Mouse (Mus musculus) heart, postnatal 36 days (tissue): ENCODE measurements at regions not wholly inside any gene's neighbourhood (a gene's known extent, or its start where the extent isn't known, plus 50 kb on each side); places are given as distances from the start of the nearest gene placed in this dataset.

Experiments used
- DNase-seq, 2 experiments: peaks; one replicate each; pipeline ENCODE4 v3.0.0; 2021 to 2022
- intact Hi-C: fragments of 180-260 bp; cut with DNase I; formaldehyde crosslinking; loops from one replicate; pipeline ENCODE4 v1.15.1; 2025

- DNase-seq = no peak
- intact Hi-C loops = no loop called here
These were observed 50.9 kb upstream of the Cpne4 start for GRCm38 (mm10) chr9:104496220-104496619.

GRCm38 (mm10) chr9:104490696-104491095, 56.4 kb upstream of the Cpne4 start:
- no peak for DNase-seq
- intact Hi-C loops = no loop called here

- intact Hi-C loops = no loop called here
- DNase-seq = no peak
These were observed 57.7 kb upstream of the Cpne4 start for GRCm38 (mm10) chr9:104489383-104489782.

DNA sequence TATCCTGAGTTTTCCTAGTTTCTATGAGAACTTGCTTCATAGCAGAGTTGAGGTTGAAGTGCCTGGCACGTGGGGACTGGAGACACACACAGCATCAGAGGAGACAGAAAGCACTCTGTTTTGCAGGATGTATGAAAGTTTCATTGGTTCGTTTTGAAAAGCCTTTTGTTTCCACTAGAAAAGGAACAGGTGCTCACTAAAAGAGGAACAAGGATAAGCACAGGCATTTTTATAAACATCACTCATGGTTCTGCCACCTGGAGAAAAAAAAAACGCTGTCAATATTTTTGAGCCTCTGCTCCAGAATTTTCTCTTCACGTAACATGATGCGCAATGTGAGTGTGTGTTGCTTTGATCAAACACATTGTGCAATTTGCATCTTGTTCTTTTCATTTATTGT, 64.6 kb upstream of the Cpne4 start:
- intact Hi-C loops = no loop called here
- DNase-seq = no peak

DNA sequence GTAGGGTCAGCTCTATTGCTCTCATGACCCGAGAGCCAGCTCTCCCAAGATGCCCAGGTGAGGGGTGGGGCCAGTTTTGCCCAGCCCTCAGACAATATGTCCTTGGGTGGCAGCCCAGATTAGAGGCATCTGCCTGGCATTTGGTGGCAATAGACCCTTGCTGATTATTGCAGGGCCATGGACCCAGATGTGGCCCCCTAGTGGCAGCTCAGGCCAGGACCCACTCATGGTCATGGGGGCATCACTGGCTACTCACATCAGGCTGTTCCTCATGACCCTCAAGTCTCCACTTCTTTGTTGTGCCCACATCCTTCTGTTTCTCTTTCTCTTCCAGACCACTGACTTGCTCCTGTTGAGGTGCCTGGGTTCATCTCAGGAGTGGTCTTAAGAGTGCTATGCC, 66.4 kb upstream of the Cpne4 start:
- intact Hi-C loops = no loop called here

DNA sequence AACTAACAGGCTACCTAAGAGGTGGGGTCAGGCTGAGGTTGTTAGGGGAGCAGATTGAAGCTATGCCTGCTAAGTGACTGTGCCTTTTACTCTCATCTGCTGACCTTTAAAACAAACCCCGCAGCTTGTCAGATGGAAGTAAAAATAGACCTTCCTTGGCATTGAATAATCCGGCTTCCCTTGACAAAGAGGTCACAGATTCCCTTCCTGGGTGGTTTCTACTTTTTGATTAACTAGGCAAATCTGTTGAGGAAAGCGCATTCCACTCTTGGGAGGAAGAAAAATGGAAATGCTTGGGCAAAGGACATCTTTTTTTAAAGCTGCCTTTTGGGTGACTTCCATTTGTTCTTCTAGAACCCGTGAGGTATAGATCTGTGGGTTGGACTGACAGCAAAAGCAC, 72.3 kb upstream of the Cpne4 start:
- intact Hi-C loops = no loop called here

More for the DNA sequence above, 66.4 kb upstream of the Cpne4 start:
- no peak for DNase-seq

GRCm38 (mm10) chr9:104467238-104467637, 79.8 kb upstream of the Cpne4 start:
- intact Hi-C loops = no loop called here
- DNase-seq = no peak

More for the DNA sequence above, 72.3 kb upstream of the Cpne4 start:
- DNase-seq = no peak

GRCm38 (mm10) chr9:104463701-104464100, 83.4 kb upstream of the Cpne4 start:
- DNase-seq = no peak
- intact Hi-C loops = no loop called here

DNA sequence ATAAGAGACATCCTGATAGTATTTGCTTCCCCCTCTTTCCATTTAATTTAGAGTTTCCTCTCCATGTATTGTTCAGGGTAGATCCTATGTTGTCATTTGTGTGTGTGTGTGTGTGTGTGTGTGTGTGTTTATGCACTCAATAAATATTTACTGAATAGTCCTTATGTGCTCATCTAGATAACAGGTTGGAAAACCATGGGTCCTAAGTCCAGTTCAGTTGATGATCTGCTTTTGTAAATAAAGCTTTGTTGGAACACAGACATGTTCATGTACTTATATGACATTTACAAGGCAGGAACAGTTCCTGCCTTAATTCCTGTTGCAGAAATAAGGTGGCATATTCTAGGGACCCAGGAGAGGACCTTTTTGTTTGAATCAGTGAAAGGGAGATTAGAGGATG, 87.0 kb upstream of the Cpne4 start:
- intact Hi-C loops = no loop called here

GRCm38 (mm10) chr9:104457635-104458034, 89.5 kb upstream of the Cpne4 start:
- intact Hi-C loops = loop anchor here (5.0 kb wide), 1 partner anchor 930 kb away; no protein-coding TSS in a partner anchor
- DNase-seq = no peak

More for the DNA sequence above, 87.0 kb upstream of the Cpne4 start:
- DNase-seq = no peak

GRCm38 (mm10) chr9:104448577-104449165, 98.4 kb upstream of the Cpne4 start:
- intact Hi-C loops = no loop called here
- DNase-seq = no peak

DNA sequence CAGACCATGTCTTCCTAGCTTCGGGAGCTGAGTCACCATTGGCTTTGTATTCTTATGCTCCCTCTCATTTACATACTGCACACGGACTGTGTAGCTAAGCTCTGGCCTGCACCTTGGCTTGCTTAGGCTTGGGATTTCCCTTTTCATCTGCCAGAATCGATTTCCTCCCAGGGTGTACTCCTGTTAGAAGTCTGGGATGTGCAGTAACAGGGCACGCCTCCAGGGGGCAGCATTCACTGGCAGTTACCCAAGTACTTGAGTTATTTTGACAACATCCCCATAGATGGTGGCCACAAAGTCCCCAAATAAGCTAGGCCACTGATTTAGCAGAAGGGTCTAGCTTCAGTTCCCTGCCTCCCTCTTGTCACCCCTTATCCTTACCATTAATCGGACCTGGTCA, 102.2 kb upstream of the Cpne4 start:
- peak; percentile 6 to 24 for DNase-seq
- intact Hi-C loops = no loop called here

DNA sequence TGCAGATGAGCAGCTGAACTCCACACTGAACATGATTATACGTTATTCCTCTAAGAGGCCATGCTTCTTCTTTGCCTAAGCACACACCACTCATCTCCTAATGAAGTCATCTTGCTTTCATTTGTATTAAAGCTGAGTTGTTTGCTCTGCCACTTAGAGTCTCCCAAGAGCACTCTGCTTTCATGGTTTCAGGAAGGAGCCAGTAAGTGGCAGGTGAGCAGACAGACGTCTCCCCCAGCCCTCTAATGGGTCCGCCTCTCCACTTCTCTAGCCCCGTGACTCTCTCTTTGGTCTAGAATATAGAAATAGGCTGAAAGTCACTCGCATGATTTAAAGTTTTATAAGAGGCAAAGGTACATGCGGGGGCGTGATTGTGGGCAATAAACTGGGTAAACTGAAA, 103.8 kb upstream of the Cpne4 start:
- intact Hi-C loops = no loop called here
- no peak for DNase-seq

DNA sequence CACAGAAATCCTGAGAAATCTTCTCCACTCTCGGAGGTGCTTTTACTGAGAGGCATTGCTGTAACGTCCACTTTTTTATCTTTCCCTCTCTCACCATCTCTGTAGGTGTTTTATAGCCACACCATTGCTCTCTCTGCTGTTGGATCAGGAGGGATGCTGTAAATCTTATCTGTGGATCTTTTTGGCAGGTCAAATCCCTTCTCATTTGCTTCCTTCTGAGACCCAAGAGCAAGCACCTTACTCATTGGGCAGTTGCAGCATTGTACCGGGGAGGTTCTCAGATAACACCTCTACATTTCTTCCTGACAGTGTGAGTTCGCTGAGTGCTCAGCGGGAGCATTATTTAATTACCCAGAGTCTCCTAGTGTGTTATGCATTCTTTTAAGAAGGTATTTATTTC, 75.5 kb upstream of the Acpp start:
- intact Hi-C loops = no loop called here
- DNase-seq = no peak

- intact Hi-C loops = no loop called here
- DNase-seq = no peak
These were observed 72.7 kb upstream of the Acpp start for GRCm38 (mm10) chr9:104410211-104410610.

DNA sequence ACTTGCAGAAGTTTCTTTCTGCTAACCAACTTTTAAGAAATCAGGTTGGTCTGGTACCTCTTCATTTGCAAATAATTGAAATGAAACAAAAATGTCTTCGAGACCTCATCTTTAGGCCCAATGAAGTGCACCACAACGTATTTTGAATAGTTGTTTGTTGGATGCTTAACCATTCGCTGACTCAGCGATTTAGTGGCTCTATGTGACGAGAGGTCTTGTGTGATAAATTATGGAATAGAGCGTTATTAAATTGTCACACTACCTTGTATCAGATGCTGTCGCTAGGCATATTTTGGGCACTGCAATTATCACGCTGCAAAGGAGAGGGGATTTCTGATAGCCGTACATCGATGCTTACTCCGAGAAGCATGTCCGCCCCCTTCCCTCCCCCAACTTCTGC, 71.8 kb upstream of the Acpp start:
- intact Hi-C loops = no loop called here
- no peak for DNase-seq

DNA sequence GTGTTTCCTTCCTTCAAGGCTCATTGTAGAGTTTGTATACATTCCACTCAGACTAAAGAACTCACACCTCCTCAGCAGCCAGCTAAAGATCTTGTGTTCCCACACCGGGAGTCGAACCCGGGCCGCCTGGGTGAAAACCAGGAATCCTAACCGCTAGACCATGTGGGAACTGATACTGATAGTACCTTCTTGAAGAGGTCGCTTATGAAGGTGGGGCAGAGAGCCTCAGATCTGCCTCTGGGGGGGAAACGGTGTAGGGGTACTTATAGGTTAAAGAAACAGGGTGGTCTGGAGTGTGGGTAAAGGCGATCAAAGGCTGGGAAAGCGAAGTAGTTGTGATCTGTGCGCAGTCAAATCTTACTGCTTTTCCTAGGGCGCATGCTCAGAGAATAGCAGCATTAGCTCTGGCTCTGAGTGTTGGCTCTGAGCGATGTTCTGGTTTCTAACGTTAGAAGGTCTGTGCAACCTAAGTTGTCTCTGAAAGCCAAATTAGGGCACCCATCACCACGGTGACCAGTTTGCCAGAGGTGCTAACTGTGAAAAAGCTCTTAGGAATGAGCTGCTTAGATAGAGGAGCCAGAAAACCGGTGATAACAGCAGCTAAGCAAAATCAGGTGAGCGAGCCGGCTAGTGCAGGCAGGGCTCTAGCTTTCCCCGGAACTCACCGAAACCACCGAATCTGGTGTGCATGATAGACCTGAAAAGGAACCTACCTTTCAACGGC, 71.2 kb upstream of the Acpp start:
- intact Hi-C loops = no loop called here
- no peak for DNase-seq

DNA sequence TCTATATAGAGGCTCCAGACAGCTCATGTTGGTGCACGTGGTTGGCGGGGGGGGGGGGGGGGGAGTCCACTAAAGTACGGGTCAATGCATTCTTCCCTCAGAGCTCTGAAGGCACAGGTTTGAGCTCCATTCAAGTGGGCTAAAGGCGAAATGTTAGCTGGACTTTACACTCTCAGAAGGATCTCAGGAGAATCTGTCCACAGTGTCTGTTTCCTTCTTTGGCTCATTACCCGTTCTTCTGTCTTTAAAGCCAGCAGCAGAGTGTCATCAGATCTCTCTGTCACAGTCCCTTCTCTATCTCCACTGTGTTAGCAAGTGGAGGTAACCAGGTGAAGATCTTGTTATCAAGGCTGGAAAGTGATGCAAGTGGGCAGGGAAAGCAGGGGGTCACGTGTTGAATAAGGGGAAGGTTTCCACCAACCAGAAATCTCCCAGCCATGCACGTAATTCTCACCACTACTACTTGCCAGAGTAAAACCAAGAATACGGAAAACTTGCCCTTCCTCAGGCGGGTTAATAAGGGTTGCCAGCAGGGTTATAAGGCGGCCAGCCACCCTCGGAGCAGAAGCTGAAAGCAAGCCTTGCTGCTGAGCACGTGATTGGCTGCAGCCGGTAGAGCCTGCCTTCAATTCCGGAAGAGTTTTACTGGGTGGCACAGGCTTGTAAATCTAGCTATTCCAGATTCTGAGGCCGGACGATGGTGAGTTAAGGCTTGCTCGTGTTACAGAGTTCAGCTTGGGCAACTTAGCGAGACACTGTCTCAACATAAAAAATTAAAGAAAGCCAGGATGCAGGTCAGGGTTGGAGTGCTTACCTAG, 70.2 kb upstream of the Acpp start:
- DNase-seq = no peak
- intact Hi-C loops = no loop called here

- no peak for DNase-seq
- intact Hi-C loops = no loop called here
These were observed 69.5 kb upstream of the Acpp start for GRCm38 (mm10) chr9:104407011-104407410.

DNA sequence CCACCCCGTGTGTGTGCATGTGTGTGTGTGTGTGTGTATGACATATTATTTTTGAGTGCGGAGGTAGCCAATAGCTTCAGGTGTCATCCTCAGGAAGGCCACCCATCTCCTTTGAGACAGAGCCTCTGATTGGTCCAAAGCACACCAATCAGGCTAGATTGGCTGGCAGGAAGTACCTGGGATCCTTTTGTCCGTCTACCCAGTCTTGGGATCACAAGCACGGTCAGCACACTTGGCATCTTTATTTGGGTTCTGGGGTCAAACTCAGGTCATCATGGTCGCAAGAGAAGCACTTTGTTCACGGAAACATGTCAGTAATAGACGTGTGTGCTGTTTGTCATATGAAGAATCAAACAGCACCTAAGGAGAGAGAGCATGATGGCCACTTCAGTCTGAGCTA, 68.9 kb upstream of the Acpp start:
- intact Hi-C loops = no loop called here
- no peak for DNase-seq

- DNase-seq = no peak
- intact Hi-C loops = no loop called here
These were observed 66.3 kb upstream of the Acpp start for GRCm38 (mm10) chr9:104403863-104404262.

GRCm38 (mm10) chr9:104401673-104402072, 64.1 kb upstream of the Acpp start:
- intact Hi-C loops = no loop called here

More at GRCm38 (mm10) chr9:104401673-104402072, 64.1 kb upstream of the Acpp start:
- no peak for DNase-seq
